Mouse (Mus musculus) embryonic facial prominence, embryonic 11.5 days (tissue): ENCODE measurements at regions not wholly inside any gene's neighbourhood (a gene's known extent, or its start where the extent isn't known, plus 50 kb on each side); places are given as distances from the start of the nearest gene placed in this dataset.
A peak's percentile ranks its signal among the peaks of the same experiment; 100 is the strongest.

Source experiments
- ATAC-seq: fragments of 200-750 bp; cut with Nextera tagmentation; replicated peaks from 2 replicates; pipeline ENCODE4 v1.8.0; 2017; ENCODE audit warnings: low read depth; ENCODE audit not compliant: insufficient number of reproducible peaks, low FRiP score, low TSS enrichment
- DNase-seq: peaks from one replicate; pipeline ENCODE4 v3.0.0-alpha.2; 2015; ENCODE audit warnings: low spot score
- H3K27ac ChIP-seq: fragments of 300-500 bp; sonication (generic); replicated peaks from 2 replicates; pipeline ENCODE4 v1.5.1; 2014; ENCODE audit warnings: mild to moderate bottlenecking, low read depth, low read length, control low read depth
- H3K27me3 ChIP-seq: fragments of 300-500 bp; sonication (generic); 2 replicates; pipeline ENCODE4 v1.6.1; 2014; ENCODE audit warnings: mild to moderate bottlenecking, low read length, moderate library complexity, mixed read lengths; ENCODE audit not compliant: control insufficient read depth, insufficient read depth
- H3K36me3 ChIP-seq: fragments of 300-500 bp; sonication (generic); replicated peaks from 2 replicates; pipeline ENCODE4 v1.6.1; 2014; ENCODE audit warnings: low read depth, mild to moderate bottlenecking, low read length, moderate library complexity, mixed read lengths; ENCODE audit not compliant: control insufficient read depth, insufficient read depth
- H3K4me1 ChIP-seq: fragments of 300-500 bp; sonication (generic); 2 replicates; pipeline ENCODE4 v1.6.1; 2014; ENCODE audit warnings: low read length, mixed read lengths; ENCODE audit not compliant: control insufficient read depth, insufficient read depth
- H3K4me2 ChIP-seq: fragments of 300-500 bp; sonication (generic); 2 replicates; pipeline ENCODE4 v1.6.1; 2014; ENCODE audit warnings: low read depth, mild to moderate bottlenecking, control low read depth, low read length, moderate library complexity
- H3K4me3 ChIP-seq: fragments of 300-500 bp; sonication (generic); 2 replicates; pipeline ENCODE4 v1.5.1; 2014; ENCODE audit warnings: low read depth, low read length, control low read depth
- H3K9ac ChIP-seq: fragments of 300-500 bp; sonication (generic); replicated peaks from 2 replicates; pipeline ENCODE4 v1.6.1; 2014; ENCODE audit warnings: mild to moderate bottlenecking, control low read depth, low read length
- H3K9me3 ChIP-seq: fragments of 300-500 bp; sonication (generic); replicated peaks from 2 replicates; pipeline ENCODE4 v1.6.1; 2016; ENCODE audit warnings: mild to moderate bottlenecking, low read length, inconsistent platforms, mixed read lengths; ENCODE audit not compliant: control insufficient read depth
- WGBS: fragments of 180-500 bp; shearing (Covaris S2); extraction: QIAGEN DNeasy Blood & Tissue Kit; methylation state at CpG from one replicate; pipeline ENCODE4 v1.1.7; 2014; 5-methylcytosine and 5-hydroxymethylcytosine counted together

- no peak overlapping the region for H3K4me3 ChIP-seq
- 69% methylated on average over 7 of the region's 7 CpGs for WGBS
- no peaks in the 10 kb centered on the region for H3K9me3 ChIP-seq
- H3K4me1 ChIP-seq = no peaks in the 10 kb centered on the region
- no peak overlapping the region for H3K4me2 ChIP-seq
- H3K9ac ChIP-seq = no peak overlapping the region
- DNase-seq (no peak), ATAC-seq (no peak)
- H3K27ac ChIP-seq = no peak overlapping the region
- no peaks in the 10 kb centered on the region for H3K27me3 ChIP-seq
- H3K36me3 ChIP-seq = no peaks in the 10 kb centered on the region
Measured at GRCm38 (mm10) chr3:35152191-35152590, 502.0 kb downstream of the Sox2 start.

DNA sequence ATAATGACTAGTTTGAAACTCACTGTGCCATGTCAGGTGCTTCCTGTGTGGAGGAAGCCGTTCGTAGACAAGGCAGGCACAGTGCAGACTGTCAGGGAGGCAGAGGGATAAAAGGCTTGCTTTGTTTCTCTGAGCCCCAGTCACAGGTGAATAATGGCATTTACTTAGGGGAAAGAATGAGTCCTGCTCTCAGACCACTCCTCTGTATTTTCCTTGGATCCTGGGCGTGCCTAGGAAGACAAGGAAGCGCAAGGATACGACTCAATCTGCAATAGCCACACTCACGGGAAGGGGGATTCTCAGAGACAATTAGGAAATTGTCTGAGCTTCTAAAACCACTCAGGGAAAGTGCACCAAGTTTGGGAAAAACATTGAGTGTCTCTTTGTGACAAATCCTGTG lies 504.1 kb downstream of the Sox2 start:
- DNase-seq = no peak
- Histone ChIP-seq H3K27ac (no peak overlapping the region), H3K9ac (no peak overlapping the region), H3K36me3 (no peaks in the 10 kb centered on the region), H3K9me3 (no peaks in the 10 kb centered on the region), H3K27me3 (no peaks in the 10 kb centered on the region), H3K4me3 (no peak overlapping the region), H3K4me2 (no peak overlapping the region), H3K4me1 (no peaks in the 10 kb centered on the region)
- WGBS = 35% methylated on average over 6 of the region's 6 CpGs
- no peak for ATAC-seq

GRCm38 (mm10) chr3:35168676-35169075 lies 518.5 kb downstream of the Sox2 start:
- DNase-seq = no peak
- no peak overlapping the region for H3K27ac ChIP-seq
- no peaks in the 10 kb centered on the region for H3K36me3 ChIP-seq
- WGBS = 86% methylated on average over 1 of the region's 1 CpGs
- no peak for ATAC-seq
- no peaks in the 10 kb centered on the region for H3K4me1 ChIP-seq
- H3K27me3 ChIP-seq = no peaks in the 10 kb centered on the region
- H3K9ac ChIP-seq = no peak overlapping the region
- H3K9me3 ChIP-seq = no peaks in the 10 kb centered on the region
- H3K4me2 ChIP-seq = no peak overlapping the region
- H3K4me3 ChIP-seq = no peak overlapping the region

DNA sequence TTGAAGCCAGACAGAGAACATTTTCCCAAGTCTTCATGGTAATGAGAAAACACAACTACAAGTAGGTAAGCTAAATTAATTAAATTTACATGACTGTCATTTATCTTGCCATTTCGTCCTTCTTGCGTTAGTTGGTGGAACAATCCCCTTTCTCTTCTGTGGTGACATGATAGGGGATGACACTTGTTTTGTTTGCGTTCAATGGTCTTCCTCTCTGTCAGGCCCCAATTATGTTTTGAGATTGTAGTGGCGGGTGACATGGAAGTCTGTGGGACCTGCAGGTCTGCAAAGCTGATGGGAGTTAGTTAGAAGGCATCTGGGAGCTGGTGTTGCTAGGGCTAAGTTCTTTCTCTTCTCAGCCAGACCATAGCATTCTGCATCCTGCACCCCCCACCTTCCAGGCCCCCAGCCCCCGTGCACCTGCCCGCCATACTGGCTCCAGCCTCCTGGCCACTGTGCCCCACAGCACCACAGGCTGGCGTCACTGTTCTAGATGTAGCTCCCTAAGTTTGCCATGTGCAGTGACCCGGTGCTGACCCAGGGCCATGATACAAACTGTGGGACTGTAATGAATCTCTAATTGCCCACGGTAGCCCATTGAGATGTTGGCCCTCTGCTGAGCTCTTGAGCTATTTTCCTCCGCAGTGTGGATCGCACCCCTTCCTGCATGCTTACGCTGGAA lies 528.7 kb downstream of the Sox2 start:
- H3K4me2 ChIP-seq = no peak overlapping the region
- no peak overlapping the region for H3K9ac ChIP-seq
- 85% methylated on average over 12 of the region's 12 CpGs for WGBS
- H3K4me3 ChIP-seq = no peak overlapping the region
- no peak for ATAC-seq
- no peak for DNase-seq
- H3K27me3 ChIP-seq = no peaks in the 10 kb centered on the region
- no peaks in the 10 kb centered on the region for H3K36me3 ChIP-seq
- H3K9me3 ChIP-seq = no peaks in the 10 kb centered on the region
- H3K4me1 ChIP-seq = no peaks in the 10 kb centered on the region
- no peak overlapping the region for H3K27ac ChIP-seq

DNA sequence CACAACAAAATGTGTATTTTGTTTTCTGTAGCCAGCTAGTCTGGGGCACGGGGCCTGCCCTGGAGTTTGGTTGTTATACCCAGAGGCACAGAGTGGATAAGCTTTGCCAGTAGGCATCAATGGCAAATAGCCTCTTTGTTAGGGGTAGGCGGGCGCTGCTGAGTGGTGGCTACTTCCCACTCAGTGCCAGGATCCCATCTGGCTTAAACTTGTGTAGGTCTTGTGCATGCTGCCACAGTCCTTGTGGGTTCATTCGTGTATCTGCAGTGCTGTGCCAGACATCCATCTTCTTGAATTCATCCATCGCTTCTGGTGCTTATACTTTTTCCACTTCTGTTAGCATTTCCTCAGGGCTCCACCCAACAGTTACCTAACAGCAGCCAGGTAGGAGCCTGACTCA lies 545.4 kb upstream of the Atp11b start:
- Histone ChIP-seq H3K4me3 (no peak overlapping the region), H3K4me2 (no peak overlapping the region), H3K27ac (no peak overlapping the region), H3K36me3 (no peaks in the 10 kb centered on the region), H3K9ac (no peak overlapping the region), H3K9me3 (no peaks in the 10 kb centered on the region), H3K27me3 (no peaks in the 10 kb centered on the region), H3K4me1 (no peaks in the 10 kb centered on the region)
- 88% methylated on average over 5 of the region's 5 CpGs for WGBS
- ATAC-seq = no peak
- DNase-seq = no peak

DNA sequence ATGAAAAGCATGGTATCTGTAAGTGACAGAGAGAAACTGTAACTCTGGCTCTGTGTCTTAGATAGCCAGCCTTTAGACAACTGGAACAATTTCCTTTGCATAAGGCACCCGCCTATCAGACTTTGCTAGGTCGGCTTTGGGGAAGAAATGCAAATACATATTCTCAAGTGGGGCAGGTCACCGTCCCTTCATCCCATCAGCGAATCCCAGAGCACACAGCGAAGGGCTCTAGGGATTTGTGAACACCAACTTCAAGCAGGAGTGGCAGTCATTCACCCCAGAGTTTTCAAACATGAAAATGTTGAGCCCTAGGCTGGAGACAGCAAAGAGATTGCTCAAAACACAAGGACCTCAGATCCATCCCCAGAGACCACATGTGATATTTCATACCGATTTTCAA lies 534.5 kb upstream of the Atp11b start:
- Histone ChIP-seq H3K4me2 (no peak overlapping the region), H3K27me3 (no peaks in the 10 kb centered on the region), H3K27ac (no peak overlapping the region), H3K4me3 (no peak overlapping the region), H3K36me3 (no peaks in the 10 kb centered on the region), H3K9ac (no peak overlapping the region), H3K4me1 (no peaks in the 10 kb centered on the region), H3K9me3 (no peaks in the 10 kb centered on the region)
- ATAC-seq (no peak), DNase-seq (no peak)
- WGBS = 85% methylated on average over 6 of the region's 6 CpGs

DNA sequence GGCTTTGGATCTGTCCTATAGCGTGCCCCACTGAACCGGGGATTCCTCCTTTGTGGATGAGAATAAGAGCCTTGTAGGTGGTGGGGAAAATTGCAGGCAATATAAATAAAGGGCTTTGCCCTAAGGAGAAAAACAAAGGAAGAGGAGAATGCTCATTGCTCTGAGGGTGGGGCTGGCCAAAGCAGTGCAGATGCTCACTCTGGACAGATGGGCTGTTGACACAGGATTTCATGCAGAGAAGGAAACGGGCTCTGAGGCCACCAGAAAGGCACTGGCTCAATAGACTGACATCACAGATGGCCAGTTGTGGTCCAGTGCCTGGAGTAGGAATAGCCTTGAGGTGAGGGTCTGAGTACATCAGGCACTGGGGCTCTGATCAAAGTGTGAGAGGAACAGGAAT lies 532.7 kb upstream of the Atp11b start:
- Histone ChIP-seq H3K4me1 (no peaks in the 10 kb centered on the region), H3K4me2 (no peak overlapping the region), H3K4me3 (no peak overlapping the region), H3K27ac (no peak overlapping the region), H3K27me3 (no peaks in the 10 kb centered on the region), H3K36me3 (no peaks in the 10 kb centered on the region), H3K9ac (no peak overlapping the region), H3K9me3 (no peaks in the 10 kb centered on the region)
- peak; percentile 29; the same call in 1 of the 2 replicates for ATAC-seq
- WGBS = 62% methylated on average over 3 of the region's 3 CpGs
- DNase-seq = no peak

GRCm38 (mm10) chr3:35222251-35222650 lies 531.7 kb upstream of the Atp11b start:
- Histone ChIP-seq H3K4me2 (no peak overlapping the region), H3K9ac (no peak overlapping the region), H3K27ac (no peak overlapping the region), H3K36me3 (no peaks in the 10 kb centered on the region), H3K4me1 (no peaks in the 10 kb centered on the region), H3K4me3 (no peak overlapping the region), H3K27me3 (no peaks in the 10 kb centered on the region), H3K9me3 (no peaks in the 10 kb centered on the region)
- DNase-seq (no peak), ATAC-seq (no peak)
- WGBS = 82% methylated on average over 2 of the region's 2 CpGs
